Mouse (Mus musculus): Measurements from ENCODE around the gene Arhgef25.

- TF ChIP-seq CTCF (IDR thresholded peaks at IDR 0.05; ENCODE audit: extremely low read depth, insufficient read length, insufficient replicate concordance, low read depth, low read length) (no peak), POLR2A (IDR thresholded peaks at IDR 0.05; ENCODE audit: low read depth, low read length) (no peak)
Measured at GRCm38 (mm10) chr10:127217177-127217576, 27.3 kb upstream of the Arhgef25 start.

Data from small intestine, adult 2 months (tissue).